Mouse (Mus musculus) embryonic fibroblast, embryonic 13.5 days (primary cell): ENCODE data around the gene Gne.

Experiments used
- CTCF ChIP-seq: IDR thresholded peaks from 2 replicates; pipeline ENCODE4 v1.5.1; 2011; ENCODE audit warnings: mild to moderate bottlenecking, control low read depth, low read length, moderate library complexity, borderline replicate concordance; ENCODE audit not compliant: insufficient read depth
- POLR2A ChIP-seq: IDR thresholded peaks from 2 replicates; pipeline ENCODE4 v1.6.1; 2011; ENCODE audit warnings: low read depth, mild to moderate bottlenecking, control low read depth, low read length, moderate library complexity

GRCm38 (mm10) chr4:44119410-44120201, 35.6 kb upstream of the Gne start:
- TF ChIP-seq CTCF, result no peak
- TF ChIP-seq POLR2A, result no peak
